Mouse (Mus musculus): ENCODE results near the gene Ebpl. TPM values are rescaled to one million over a fixed set of nuclear protein-coding genes. Genes with fewer than 3 reads are reported as not detected.

The Ebpl gene
- total and polyA plus RNA-seq, 3 experiments: 3.6 to 12.9 (median 4.8) TPM

- Histone ChIP-seq H3K4me3 (replicated peaks in 1 of 3; ENCODE audit: low read depth in 2 of 3, low read length in 2 of 3, poor library complexity in 1 of 3) (no peak overlapping the region), H3K4me1 (ENCODE audit: control insufficient read depth in 1 of 2, insufficient read depth in 2 of 2) (peaks cover 3 to 47% of the 10 kb centered on the region in 2 experiments), H3K4me2 (ENCODE audit: insufficient read depth, low read depth, poor library complexity, severe bottlenecking) (no peak overlapping the region), H3K79me2 (replicated peaks; ENCODE audit: control insufficient read depth, extremely low read depth, insufficient read depth, poor library complexity, severe bottlenecking) (peaks cover 10% of the 10 kb centered on the region), H3K9me3 (replicated peaks; ENCODE audit: low read length) (no peaks in the 10 kb centered on the region), H3K27me3 (replicated peaks) (no peaks in the 10 kb centered on the region), H3K27ac (ENCODE audit: insufficient read depth, low read depth) (no peak overlapping the region), H3K9ac (ENCODE audit: insufficient read depth, low read depth) (no peak overlapping the region), H3K36me3 (replicated peaks in 1 of 2; ENCODE audit: control insufficient read depth in 1 of 2, insufficient read depth in 1 of 2, low read length in 1 of 2) (peaks cover 0 to 8% of the 10 kb centered on the region in 2 experiments)
- TF ChIP-seq HCFC1 (IDR thresholded peaks at IDR 0.05; ENCODE audit: low read depth, low read length): no peak
- no peak for TF ChIP-seq TCF12 (IDR thresholded peaks at IDR 0.05; ENCODE audit: low read depth, low read length)
- no peak for TF ChIP-seq CHD1 (IDR thresholded peaks at IDR 0.05; ENCODE audit: low read depth, low read length)
- TF ChIP-seq JUND (conservative IDR thresholded peaks at IDR 0.05; ENCODE audit: low read depth, low read length): no peak
- no peak for TF ChIP-seq POLR2A (IDR thresholded peaks at IDR 0.05; ENCODE audit: low read depth, low read length)
- no peak for TF ChIP-seq NELFE (IDR thresholded peaks at IDR 0.05; ENCODE audit: low read depth, low read length)
- TF ChIP-seq E2F4 (IDR thresholded peaks at IDR 0.05; ENCODE audit: insufficient replicate concordance, low read depth, low read length): no peak
- no peak for TF ChIP-seq EP300 (IDR thresholded peaks at IDR 0.05; ENCODE audit: low read length)
- no peak for TF ChIP-seq PAX5 (IDR thresholded peaks at IDR 0.05; ENCODE audit: low read length)
- TF ChIP-seq SMC3 (IDR thresholded peaks at IDR 0.05; ENCODE audit: low read depth, low read length): no peak
- no peak for TF ChIP-seq RAD21 (IDR thresholded peaks at IDR 0.05; ENCODE audit: low read depth, low read length)
- TF ChIP-seq ZMIZ1 (IDR thresholded peaks at IDR 0.05; ENCODE audit: low read depth, low read length): no peak
- TF ChIP-seq MAFK (IDR thresholded peaks at IDR 0.05; ENCODE audit: insufficient replicate concordance, low read length): no peak
- no peak for TF ChIP-seq POLR2AphosphoS2 (IDR thresholded peaks at IDR 0.05; ENCODE audit: low read depth, low read length)
- TF ChIP-seq MEF2A (IDR thresholded peaks at IDR 0.05; ENCODE audit: borderline replicate concordance, low read depth, low read length): no peak
- no peak for DNase-seq (ENCODE audit: extremely low read depth)
- dilution Hi-C loops (cut with MboI; ENCODE audit: extremely low pct_ligation_motif_present, extremely low pct_unique_long_range_greater_than_20kb, low sequenced_read_pairs): no loop called here
- in situ Hi-C loops (cut with MboI; ENCODE audit: low pct_ligation_motif_present, low pct_unique_long_range_greater_than_20kb, low sequenced_read_pairs): no loop called here
Measured at GRCm38 (mm10) chr14:61410020-61410419, 49.8 kb upstream of the Ebpl start.

GRCm38 (mm10) chr14:61407055-61407454 lies 46.8 kb upstream of the Ebpl start:
- no peak overlapping the region for H3K4me3 ChIP-seq (replicated peaks in 1 of 3; ENCODE audit: low read depth in 2 of 3, low read length in 2 of 3, poor library complexity in 1 of 3)
- peaks cover 3 to 19% of the 10 kb centered on the region in 2 experiments for H3K36me3 ChIP-seq (replicated peaks in 1 of 2; ENCODE audit: control insufficient read depth in 1 of 2, insufficient read depth in 1 of 2, low read length in 1 of 2)
- dilution Hi-C loops (cut with MboI; ENCODE audit: extremely low pct_ligation_motif_present, extremely low pct_unique_long_range_greater_than_20kb, low sequenced_read_pairs) (no loop called here), in situ Hi-C loops (cut with MboI; ENCODE audit: low pct_ligation_motif_present, low pct_unique_long_range_greater_than_20kb, low sequenced_read_pairs) (no loop called here)
- H3K27me3 ChIP-seq (replicated peaks): no peaks in the 10 kb centered on the region
- H3K4me2 ChIP-seq (ENCODE audit: insufficient read depth, low read depth, poor library complexity, severe bottlenecking): no peak overlapping the region
- H3K4me1 ChIP-seq (ENCODE audit: control insufficient read depth in 1 of 2, insufficient read depth in 2 of 2): peaks cover 3 to 47% of the 10 kb centered on the region in 2 experiments
- H3K9me3 ChIP-seq (replicated peaks; ENCODE audit: low read length): no peaks in the 10 kb centered on the region
- peaks cover 5% of the 10 kb centered on the region for H3K79me2 ChIP-seq (replicated peaks; ENCODE audit: control insufficient read depth, extremely low read depth, insufficient read depth, poor library complexity, severe bottlenecking)
- no peak for DNase-seq (ENCODE audit: extremely low read depth)
- no peak overlapping the region for H3K27ac ChIP-seq (ENCODE audit: insufficient read depth, low read depth)
- no peak for TF ChIP-seq MEF2A (IDR thresholded peaks at IDR 0.05; ENCODE audit: borderline replicate concordance, low read depth, low read length)
- TF ChIP-seq POLR2AphosphoS2 (IDR thresholded peaks at IDR 0.05; ENCODE audit: low read depth, low read length): no peak
- TF ChIP-seq ELF1 (IDR thresholded peaks at IDR 0.05; ENCODE audit: low read depth, low read length): no peak
- TF ChIP-seq UBTF (IDR thresholded peaks at IDR 0.05; ENCODE audit: low read depth, low read length): no peak
- TF ChIP-seq MYC (IDR thresholded peaks at IDR 0.05; ENCODE audit: low read depth, low read length): no peak
- TF ChIP-seq TCF12 (IDR thresholded peaks at IDR 0.05; ENCODE audit: low read depth, low read length): no peak
- TF ChIP-seq EP300 (IDR thresholded peaks at IDR 0.05; ENCODE audit: low read length): no peak
- no peak overlapping the region for H3K9ac ChIP-seq (ENCODE audit: insufficient read depth, low read depth)

Data from CH12.LX (cell line).